Mouse (Mus musculus) cortical plate, adult 2 months (tissue): ENCODE results near the gene Txndc17. TPM values are rescaled to one million over a fixed set of nuclear protein-coding genes. Genes with fewer than 3 reads are reported as not detected.
A peak's percentile ranks its signal among the peaks of the same experiment; 100 is the strongest.

ENCODE experiments used
- H3K27ac ChIP-seq: fragments of 200-500 bp; 2 replicates; pipeline ENCODE4 v1.5.1; 2012; ENCODE audit warnings: low read length, control low read depth, inconsistent platforms; ENCODE audit not compliant: insufficient read depth
- H3K4me1 ChIP-seq: fragments of 200-500 bp; 2 replicates; pipeline ENCODE4 v1.6.1; 2011; ENCODE audit warnings: low read length; ENCODE audit not compliant: control insufficient read depth, insufficient read depth
- H3K4me3 ChIP-seq: fragments of 200-500 bp; 2 replicates; pipeline ENCODE4 v1.5.1; 2011; ENCODE audit warnings: mild to moderate bottlenecking, low read length, control low read depth; ENCODE audit not compliant: insufficient read depth
- CTCF ChIP-seq: fragments of 200-500 bp; IDR thresholded peaks from 2 replicates; pipeline ENCODE4 v1.5.1; 2011; ENCODE audit warnings: mild to moderate bottlenecking, control low read depth, low read length; ENCODE audit not compliant: insufficient read depth; ENCODE audit errors: extremely low read depth
- POLR2A ChIP-seq: fragments of 200-500 bp; IDR thresholded peaks from 2 replicates; pipeline ENCODE4 v1.6.1; 2011; ENCODE audit warnings: mild to moderate bottlenecking, low read length, control low read depth; ENCODE audit not compliant: insufficient read depth; ENCODE audit errors: extremely low read depth
- polyA plus RNA-seq: library from polyadenylated mRNA; depleted of rRNA; stranded (reverse); fragments of >200 nt; gene quantifications from 2 replicates; pipeline ENCODE4 v1.2.3, GENCODE M21; 2012

The Txndc17 gene
- polyA plus RNA-seq, 1 experiment: 71.3 TPM

DNA sequence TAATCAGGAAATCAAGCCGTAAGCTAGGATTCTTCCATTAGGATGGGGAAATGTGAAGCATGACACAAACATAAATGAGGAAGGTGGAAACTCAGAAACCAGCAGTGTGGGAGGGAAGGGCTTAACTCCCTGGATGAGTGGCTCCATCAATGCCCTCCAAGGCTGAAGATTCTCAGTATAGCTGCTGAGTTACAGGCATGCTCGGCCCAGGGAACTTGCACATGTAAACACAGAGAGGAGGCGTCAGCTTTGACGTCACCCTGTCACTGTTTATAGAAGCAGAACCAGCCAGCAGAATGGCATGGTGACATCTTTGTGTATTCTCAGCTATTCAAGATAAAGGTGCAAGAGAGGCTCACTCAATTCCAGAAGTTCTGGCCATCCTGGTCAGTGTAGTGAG is 23.1 kb upstream of the Txndc17 start:
- Histone ChIP-seq H3K4me3 (no peak overlapping the region), H3K27ac (no peak overlapping the region), H3K4me1 (peaks cover 4% of the 10 kb centered on the region)
- TF ChIP-seq POLR2A (no peak), CTCF (no peak)

DNA sequence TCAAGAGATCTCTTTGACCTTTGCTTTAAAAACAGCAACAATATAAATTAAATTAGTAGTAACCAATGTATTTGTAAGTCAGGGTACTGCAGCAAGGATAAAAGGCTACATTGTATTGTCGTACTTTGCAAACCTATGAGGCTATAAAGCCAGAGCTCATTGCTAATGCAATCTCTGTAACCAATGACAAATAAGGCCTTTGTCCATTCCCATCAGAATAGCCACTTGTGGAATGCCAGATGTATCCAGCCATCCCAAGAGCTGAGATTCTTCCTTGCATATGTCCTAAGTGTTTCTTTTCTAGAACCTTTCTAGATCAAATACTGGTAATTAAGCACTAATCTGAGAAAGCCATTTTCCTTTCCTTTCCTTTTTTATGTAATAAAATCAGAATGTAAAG is 16.5 kb upstream of the Txndc17 start:
- Histone ChIP-seq H3K27ac (no peak overlapping the region), H3K4me3 (no peak overlapping the region)
- TF ChIP-seq POLR2A: no peak
- TF ChIP-seq CTCF: no peak

DNA sequence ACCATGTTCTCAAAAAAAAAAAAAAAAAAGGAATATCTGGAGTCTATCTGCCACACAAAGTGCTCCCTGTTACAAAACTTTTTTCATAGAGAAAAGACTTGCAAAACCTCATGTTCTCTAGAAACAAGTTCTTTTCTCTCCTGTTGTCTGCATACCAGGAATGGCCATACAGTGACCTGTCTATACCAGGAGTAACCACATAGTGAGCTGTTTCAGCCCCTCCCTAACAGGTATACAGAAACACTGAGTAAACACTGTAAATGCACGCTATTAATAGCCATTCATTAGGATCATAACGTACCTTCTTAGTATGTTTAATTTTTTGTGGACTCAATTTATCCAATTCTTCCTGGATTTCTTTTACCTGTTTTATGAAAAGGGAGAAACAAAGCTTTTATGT is 13.1 kb upstream of the Txndc17 start:
- H3K4me3 ChIP-seq: no peak overlapping the region
- no peak for TF ChIP-seq CTCF
- TF ChIP-seq POLR2A: no peak
- H3K4me1 ChIP-seq: no peaks in the 10 kb centered on the region; the same call in 1 of the 2 replicates
- H3K27ac ChIP-seq: no peak overlapping the region

More for the DNA sequence above, 16.5 kb upstream of the Txndc17 start:
- no peaks in the 10 kb centered on the region for H3K4me1 ChIP-seq

DNA sequence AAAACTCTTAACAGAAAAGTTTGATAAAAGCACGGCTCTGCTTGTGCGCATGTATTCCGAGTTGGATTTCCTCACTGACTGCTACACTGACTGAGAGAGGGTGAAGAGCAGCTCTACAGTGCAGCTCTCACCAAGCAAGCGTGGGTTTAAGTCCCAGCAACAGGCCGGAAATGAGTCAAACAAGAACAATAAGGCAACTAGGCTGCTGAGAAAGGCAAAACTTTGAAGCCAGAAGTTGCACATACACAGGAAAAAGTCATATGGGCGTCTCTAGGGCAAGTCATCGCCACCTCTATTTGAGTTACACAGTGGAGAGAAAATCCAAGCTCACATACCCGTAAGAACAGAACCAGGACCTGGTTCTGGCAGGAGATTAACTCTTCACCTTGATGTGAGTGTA is 10.8 kb upstream of the Txndc17 start:
- H3K4me1 ChIP-seq: no peaks in the 10 kb centered on the region; the same call in 1 of the 2 replicates
- TF ChIP-seq POLR2A (no peak), CTCF (no peak)
- H3K27ac ChIP-seq: no peak overlapping the region
- no peak overlapping the region for H3K4me3 ChIP-seq

DNA sequence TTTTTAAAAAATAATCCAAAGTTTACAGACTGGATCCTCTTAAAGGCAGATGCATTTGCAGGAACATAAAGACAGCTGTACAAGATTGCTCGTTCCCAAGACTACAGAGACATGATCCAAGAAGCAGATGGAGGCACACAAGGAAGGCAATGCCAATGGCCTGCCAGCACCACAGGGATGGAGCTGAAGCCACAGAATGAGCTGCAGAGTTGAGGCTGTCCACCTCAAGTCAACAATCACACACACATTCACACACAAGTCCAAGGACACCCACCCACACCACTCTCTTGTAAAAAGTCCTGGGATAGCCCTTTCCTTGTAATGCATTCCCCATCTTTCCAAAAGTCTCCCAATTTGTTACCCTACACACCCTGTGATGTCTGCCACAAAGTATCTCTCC is 3.9 kb upstream of the Txndc17 start:
- Histone ChIP-seq H3K27ac (no peak overlapping the region), H3K4me3 (no peak overlapping the region), H3K4me1 (peaks cover 4% of the 10 kb centered on the region)
- TF ChIP-seq CTCF: no peak
- TF ChIP-seq POLR2A: no peak

DNA sequence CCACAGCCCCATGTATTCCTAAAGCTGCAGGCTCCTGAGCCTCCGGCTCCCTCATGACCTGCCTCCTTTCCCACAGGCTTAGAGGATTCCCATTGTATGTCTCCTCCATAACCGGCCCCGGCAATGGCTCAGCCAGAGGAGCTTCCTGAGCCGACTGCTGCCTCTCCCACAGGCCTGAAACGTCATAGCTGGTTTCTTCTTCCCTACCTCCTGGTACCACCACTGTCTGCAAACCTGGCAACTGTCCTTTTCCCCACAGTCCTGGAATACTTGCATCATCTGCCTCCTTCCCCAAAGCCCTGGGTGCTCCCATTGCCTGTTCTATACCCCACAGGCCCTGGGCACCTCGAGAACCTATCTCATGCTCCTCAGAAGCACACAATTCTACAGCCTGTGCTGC is 2.1 kb upstream of the Txndc17 start:
- peak overlapping the region; percentile 90 for H3K4me3 ChIP-seq
- TF ChIP-seq CTCF (no peak), POLR2A (no peak)
- H3K27ac ChIP-seq: peak overlapping the region; percentile 6; the same call in 1 of the 2 replicates
- peaks cover 4% of the 10 kb centered on the region for H3K4me1 ChIP-seq

DNA sequence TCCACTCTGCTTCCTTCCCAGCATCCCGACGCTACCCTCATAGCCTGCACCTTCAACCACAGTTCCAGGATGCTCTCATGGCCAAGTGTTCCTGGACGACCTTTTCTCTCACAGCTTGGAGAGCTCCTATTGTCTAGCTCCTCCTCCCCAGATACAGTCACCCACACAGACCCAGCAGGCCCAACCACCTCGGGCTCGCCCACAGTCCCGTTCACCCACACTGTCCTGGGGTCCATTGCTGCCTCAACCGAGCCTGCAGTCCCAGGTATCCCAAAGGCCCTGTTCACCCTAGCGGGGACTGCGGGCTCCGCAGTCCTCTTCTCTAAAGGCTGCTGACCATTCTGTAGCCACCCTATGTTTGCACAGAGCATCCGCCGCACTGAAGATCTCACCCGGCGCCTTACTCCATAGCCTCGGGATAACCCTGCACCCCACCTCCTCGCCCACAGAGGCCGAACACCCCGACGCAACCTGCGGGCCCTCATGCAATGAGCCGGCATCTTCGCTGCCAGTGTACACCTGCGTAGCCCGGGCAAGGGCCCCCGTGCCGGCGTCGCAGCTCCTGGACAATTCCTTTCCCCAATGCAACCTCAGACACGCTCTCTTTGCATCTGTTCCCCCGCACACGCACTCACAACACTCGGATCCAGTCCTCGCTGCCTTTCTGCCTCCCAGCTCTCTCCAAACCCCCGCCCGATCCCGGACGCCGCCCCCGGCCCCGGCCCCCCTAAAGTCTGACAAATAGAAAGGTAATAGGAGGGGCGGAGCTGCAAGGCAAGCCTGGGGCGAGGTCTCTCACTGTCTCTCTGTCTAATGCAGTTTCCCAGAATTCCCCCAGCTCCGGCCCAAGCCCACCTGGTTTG is 775 bp upstream of the Txndc17 start, which contains the start of gene Gm43951:
Gm43951 (minus strand) TSS at position 500 of the 863 bp plus-strand sequence.
- TF ChIP-seq CTCF (no peak), POLR2A (0 out of 2 replicates have a peak, but pooled peaks have one; percentile 6)
- H3K4me1 ChIP-seq: peaks cover 4% of the 10 kb centered on the region
- peak within 1 kb of the TSS; percentile 66 for H3K27ac ChIP-seq
- H3K4me3 ChIP-seq: peak within 1 kb of the TSS; percentile 90

DNA sequence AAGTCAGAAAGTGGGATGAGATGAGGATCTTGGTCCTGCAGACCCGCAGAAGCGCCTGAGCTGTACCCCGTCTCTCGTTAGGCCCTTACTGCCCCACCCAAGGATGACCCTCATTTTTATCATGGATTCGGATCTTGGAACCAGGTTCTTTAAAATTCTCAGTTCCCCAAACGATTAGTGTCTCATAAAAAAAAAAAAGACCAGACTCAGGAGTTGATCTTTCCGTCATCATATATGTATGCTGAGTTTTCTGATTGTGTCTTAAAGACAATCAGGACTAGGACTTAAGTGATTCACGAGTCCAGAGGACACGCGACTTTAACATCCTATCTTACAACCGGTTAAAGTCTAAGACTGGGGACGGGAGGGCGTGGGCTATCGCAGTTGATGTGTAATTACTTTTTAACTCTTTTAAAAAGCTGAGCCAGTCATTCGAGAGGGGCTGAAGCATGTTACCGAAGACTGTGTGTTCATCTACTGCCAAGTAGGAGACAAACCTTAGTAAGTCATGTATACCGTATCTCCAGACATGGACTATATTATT is 559 bp downstream of the Txndc17 start:
- no peak for TF ChIP-seq CTCF
- no peak for TF ChIP-seq POLR2A
- H3K27ac ChIP-seq: 0 out of 2 replicates have a peak overlapping the region, but pooled peaks have one; percentile 5
- H3K4me1 ChIP-seq: peaks cover 4% of the 10 kb centered on the region
- H3K4me3 ChIP-seq: peak overlapping the region; percentile 90

DNA sequence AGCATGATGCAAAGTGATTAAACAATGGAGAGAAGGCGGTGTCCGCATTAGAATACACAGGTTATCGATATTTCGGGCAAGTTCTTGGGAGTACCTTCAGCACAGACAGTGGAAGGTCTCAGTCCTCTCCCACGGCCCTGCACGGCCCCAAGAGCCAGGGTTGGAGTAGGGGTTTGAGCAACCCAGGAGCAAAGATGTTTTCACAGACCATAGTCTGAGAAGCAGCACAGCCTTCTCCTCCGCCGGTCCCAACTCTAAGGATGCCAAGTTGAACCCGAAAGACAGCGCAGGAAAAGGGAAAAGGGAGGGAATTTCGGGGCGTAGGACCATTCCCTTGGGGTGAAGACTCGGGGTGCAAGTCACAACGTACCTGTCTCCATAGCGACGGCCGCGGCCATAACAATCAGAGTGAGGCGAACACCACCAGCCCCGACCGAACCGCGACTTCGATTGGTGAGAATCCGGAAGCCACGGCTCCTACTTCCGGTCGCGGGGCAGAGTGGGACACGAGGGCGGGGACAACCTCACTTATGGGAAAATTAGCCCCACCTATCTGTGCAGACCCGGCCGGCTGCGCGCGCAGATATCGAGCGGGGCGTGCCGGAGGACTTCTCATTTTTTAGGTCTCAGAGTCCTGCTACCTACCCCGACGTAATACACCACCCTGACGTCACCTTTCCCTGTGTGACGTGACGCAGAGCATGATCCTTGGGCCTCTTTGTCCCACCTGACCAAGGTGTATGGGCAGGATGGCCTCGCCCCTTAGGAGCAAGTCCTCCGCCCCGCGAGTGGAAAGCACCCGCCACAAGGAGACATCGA is 7.5 kb downstream of the Txndc17 start:
- peaks cover 3% of the 10 kb centered on the region; the same call in 1 of the 2 replicates for H3K4me1 ChIP-seq
- TF ChIP-seq CTCF (no peak), POLR2A (peak; percentile 84)

More for the DNA sequence above, 7.5 kb downstream of the Txndc17 start:
- peak overlapping the region; percentile 77 for H3K4me3 ChIP-seq
- H3K27ac ChIP-seq: peak overlapping the region; percentile 63
